Mouse (Mus musculus) ovary, postnatal 14 days (tissue): ENCODE results near the gene Cplx3.

ENCODE experiments used
- DNase-seq: peaks from one replicate; pipeline ENCODE4 v3.0.0; 2022; ENCODE audit warnings: low spot score

The Cplx3 gene

DNA sequence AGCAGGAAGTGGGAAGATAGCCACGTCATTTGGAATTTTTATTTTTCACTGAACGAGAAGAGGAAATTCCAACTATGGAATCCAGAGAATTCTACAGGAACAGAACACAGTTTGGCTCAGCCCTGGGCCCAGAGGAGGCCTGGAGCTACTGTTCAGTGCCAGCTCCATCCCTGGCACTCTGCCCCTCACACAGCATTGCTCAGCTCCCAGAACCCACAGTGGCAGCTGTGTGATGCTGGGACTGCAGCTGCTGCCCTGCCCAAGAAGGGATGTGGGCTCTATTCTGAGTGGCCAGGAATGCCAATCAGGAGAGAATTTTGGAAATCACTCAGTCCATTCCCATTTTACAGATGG lies 4.8 kb downstream of the Cplx3 start:
- DNase-seq = no peak

GRCm38 (mm10) chr9:57600620-57601352 lies 5.3 kb downstream of the Cplx3 start:
- DNase-seq = no peak

DNA sequence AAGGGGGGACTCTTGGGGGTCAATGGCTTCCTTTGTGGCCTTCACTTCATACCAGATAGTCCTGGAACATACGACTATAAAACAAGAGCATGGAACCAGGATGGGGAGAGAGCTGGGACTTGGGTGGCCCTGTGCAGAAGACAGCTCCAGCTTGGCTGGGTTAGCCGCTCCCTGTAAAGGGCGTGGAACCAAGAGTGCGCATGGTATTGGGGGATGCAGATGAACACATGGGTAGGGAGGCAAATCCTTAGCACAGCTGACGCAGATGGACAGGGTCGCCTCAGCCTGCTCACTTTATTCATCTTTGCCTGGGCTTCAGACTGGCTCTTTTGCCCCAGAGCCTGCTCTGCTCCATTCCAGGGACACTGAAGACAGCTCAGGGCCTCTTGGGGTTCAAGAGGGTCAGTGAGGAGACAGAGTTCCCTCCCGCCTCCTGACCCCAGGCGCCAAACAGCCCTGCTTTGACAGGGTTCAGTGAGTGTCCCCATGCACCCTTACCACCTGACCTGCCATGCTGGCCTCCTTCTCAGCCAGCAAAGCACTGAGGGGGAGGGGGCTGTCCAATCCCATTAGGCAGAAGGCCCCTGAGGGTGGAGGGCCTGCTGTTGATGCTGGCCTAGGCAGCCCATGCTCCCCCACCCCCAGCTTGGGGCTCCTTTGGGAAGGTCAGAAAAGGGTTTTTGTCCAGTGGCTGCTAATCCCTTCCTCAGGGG lies 7.1 kb downstream of the Cplx3 start:
- no peak for DNase-seq

GRCm38 (mm10) chr9:57597929-57598382 lies 8.1 kb downstream of the Cplx3 start:
- DNase-seq = no peak

GRCm38 (mm10) chr9:57597265-57597664 lies 8.8 kb downstream of the Cplx3 start:
- no peak for DNase-seq

DNA sequence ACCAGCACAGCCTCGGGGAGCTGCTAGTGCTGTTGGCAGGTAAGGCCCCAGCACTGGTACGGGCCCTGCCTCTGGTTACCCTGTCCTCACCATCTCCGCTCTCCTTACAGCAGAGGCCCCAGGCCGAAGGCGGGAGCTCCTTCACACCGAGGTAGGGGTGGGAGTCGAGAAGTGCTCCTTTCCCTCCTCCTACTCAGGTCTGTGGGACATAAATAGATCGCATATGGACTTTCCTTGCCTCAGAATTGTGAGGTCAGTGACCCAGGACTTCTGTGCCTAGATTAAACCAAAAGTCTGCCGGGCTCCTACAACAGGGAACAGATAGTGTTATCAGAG lies 11.9 kb downstream of the Cplx3 start:
- no peak for DNase-seq

DNA sequence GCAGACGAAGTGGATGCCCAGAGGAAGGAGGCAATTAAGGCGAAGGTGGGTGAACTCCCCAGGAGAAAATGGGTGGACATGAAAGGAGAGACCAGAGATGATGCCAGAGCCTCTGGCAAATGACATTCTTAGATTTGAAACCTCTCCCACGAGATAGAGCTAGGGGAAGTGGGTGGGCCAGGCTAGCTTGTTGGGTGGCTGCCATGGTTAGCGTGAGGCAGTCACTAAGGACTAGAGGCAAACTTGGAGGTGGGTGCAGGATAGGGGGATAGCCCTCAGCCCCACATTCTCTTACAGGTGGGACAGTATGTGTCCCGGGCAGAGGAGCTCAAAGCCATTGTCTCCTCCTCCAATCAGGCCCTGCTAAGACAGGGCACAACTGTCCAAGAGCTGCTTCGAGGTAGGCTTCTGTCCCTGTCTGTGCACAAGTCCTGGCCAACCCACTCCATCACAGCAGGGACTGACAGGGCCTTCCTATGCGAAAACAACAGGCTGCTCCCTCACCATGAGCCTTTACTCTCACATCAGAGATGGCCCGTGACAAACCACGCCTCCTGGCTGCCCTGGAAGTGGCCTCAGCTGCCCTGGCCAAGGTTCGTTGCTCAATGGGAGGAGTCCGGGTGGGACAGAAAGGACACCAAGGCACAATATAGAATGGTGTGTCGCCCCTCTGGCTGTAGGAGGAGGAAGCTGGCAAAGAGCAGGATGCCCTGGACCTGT lies 12.5 kb downstream of the Cplx3 start:
- no peak for DNase-seq

GRCm38 (mm10) chr9:57590726-57591125 lies 15.4 kb downstream of the Cplx3 start:
- DNase-seq = no peak

DNA sequence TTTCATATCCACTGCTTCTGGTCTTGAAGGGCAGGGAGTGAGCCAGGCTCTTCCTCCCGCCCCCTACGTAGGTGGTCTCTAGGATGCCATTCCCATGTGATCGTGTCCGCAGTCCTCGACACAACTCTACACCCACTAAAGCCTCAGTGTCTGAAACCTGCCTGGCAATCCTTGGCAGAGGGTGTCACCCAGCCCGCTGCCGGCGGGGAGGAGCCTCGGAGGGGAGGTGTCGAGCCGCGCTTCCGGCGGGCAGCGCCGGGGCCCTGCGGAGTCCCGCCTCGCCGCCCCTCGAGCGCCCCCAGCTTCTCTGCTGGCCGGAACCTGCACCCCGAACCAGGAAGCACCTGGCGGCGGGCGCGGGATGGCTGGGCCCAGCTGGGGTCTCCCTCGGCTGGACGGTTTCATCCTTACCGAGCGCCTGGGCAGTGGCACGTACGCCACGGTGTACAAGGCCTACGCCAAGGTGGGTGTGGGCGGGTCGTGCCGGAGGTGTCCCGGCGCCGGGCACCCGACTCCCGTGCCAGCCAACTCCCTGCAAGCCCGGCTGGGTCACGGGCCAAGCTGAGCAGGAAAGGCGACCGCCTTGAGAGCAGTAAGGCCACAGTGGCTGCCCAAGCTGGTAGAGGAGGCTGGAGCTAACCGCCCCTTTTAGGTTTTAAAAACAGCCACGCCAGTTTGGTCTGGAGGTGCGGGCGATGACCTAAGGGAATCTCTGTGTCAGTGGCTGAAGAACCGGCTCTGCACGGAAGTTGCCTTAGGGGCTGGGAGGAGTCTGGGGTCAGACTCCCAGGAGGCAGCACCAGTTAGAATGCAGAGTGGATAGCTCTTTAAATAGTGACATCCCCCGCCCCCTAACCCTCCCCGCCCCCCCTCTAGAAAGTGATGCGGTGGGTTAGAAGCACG lies 16.6 kb downstream of the Cplx3 start, which contains the start of gene Ulk3:
Gene Ulk3, plus strand, starts transcription at position 229 of the 903 bp plus-strand sequence.
- DNase-seq = peak; percentile 62

DNA sequence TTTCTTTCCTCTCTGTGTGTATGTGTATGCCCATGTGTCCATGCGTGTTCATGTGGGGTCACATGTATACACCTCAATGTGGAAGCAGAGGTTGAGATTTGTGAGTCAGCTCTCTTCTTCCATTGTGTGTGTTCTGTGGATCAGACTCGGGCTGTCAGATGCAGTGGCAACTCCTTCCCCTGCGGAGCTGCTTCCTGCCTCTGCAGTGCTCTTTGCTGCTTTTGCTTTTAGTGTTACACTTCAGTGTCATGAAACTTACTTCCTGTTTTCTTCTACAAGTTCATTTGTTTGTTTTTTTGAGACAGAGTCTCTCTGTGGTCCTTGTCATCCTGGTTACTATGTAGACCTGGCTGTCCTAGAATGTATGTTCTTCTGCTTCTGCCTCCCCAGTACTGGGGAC lies 21.1 kb downstream of the Cplx3 start:
- DNase-seq = no peak

- no peak for DNase-seq
Observed at GRCm38 (mm10) chr9:57577144-57577849, 28.8 kb downstream of the Cplx3 start.

DNA sequence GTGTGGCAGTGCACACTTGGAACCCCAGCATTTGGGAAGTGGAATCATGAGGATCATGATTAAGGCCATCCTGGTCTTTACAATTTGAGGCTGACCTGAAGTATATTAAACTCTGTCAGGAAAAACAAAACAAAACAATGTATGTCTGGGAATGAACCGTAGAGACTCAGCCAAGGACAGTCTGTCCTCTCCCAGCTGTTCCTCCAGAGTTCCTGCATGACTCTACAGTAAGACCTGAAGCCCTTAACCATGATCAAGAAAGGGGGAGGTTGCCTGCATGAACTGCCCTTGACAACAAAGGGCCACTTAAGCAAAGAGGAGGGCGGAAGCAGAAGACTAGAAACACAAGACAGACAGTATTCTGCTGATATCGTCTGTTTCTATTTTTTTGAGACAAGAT lies 30.5 kb downstream of the Cplx3 start:
- DNase-seq = no peak

DNA sequence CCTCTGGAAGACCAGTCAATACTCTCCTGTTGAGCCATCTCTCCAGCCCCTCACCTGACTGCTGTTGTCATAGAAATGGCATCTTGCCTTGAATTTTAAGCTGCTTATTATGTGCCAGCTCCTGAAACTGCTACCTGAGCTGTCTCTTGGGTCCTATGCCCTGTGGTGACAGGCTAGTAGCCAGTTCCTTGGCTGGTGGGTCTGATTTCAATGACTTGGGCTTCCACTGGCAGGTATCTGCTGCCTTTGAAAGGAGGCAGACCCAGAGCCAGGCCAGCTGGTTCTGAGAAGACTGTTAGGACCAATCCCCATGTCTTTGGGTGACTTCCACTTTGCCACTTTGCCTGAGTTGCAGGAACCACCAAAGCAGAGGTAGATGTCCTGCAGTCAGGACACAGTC lies 31.7 kb downstream of the Cplx3 start:
- no peak for DNase-seq

GRCm38 (mm10) chr9:57568500-57568899 lies 37.6 kb downstream of the Cplx3 start:
- DNase-seq = no peak

- DNase-seq = no peak
Observed at GRCm38 (mm10) chr9:57566846-57567245, 39.2 kb downstream of the Cplx3 start.

- peak; percentile 41 for DNase-seq
Observed at GRCm38 (mm10) chr9:57565741-57566221, 40.3 kb downstream of the Cplx3 start.

GRCm38 (mm10) chr9:57564609-57565008 lies 41.5 kb downstream of the Cplx3 start:
- DNase-seq = no peak

GRCm38 (mm10) chr9:57562896-57563372 lies 43.1 kb downstream of the Cplx3 start:
- peak; percentile 58 for DNase-seq

GRCm38 (mm10) chr9:57561711-57562099 lies 44.4 kb downstream of the Cplx3 start:
- DNase-seq = no peak

DNA sequence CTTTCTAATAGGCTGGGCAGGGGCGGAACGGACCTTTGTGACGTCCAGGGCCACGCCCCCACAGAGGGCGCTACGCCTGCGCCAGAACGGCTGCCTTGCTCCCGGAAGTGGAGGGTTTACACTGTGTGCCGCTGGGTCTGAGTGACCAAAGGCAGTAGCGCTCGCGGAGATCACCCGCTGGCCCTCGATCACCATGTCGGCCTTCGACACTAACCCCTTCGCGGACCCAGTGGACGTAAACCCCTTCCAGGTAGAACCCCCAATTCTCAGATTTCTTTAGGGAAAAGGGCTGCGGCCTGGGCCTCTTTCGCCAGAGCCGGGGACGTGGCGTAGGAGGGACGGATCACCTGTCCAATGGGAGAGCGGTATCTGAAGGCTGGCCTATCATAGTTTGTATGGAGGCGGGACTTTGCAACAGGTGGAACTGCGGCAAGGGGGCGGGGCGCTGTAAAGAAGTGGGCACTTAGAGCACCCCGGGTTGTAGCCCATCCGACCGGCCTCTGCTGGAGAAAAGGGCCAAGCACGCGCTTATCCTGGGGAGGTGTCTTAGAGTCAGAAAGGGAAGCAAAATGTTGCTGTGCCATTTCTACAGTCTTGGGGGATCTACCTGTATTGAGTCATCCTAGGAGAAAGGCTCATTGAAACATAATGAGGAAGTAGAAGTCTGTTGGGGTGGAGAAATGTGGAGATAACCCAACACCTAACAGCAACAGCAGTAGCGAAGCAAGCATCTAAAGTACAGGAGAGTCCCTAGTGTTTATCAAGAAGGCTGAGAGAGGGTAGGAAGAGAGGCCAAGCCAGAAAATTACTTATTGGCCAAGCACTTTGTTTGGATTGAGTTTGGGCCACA lies 45.0 kb downstream of the Cplx3 start, which contains the start of gene Scamp2:
Gene Scamp2, plus strand, starts transcription at position 83 of the 850 bp plus-strand sequence.
- peak; percentile 89 for DNase-seq
